Mouse (Mus musculus) left cerebral cortex, postnatal 36 days (tissue): ENCODE data around the gene Kirrel3. TPM values are rescaled to one million over a fixed set of nuclear protein-coding genes. Genes with fewer than 3 reads are reported as not detected.

Experiments
- DNase-seq, 2 experiments: peaks; one replicate each; pipeline ENCODE4 v3.0.0; 2021 to 2022; ENCODE audit warnings: low spot score in 2 of 2, mixed read lengths in 1 of 2
- intact Hi-C: fragments of 180-260 bp; cut with DNase I; formaldehyde crosslinking; loops from one replicate; pipeline ENCODE4 v1.15.1; 2025
- total RNA-seq, 2 experiments: library from RNA; stranded (reverse); gene quantifications; 2 replicates each; pipeline ENCODE4 v1.2.3; 2021

The Kirrel3 gene
- total RNA-seq, 2 experiments from 2014 or later, result 61.2 to 65.2 TPM

DNA sequence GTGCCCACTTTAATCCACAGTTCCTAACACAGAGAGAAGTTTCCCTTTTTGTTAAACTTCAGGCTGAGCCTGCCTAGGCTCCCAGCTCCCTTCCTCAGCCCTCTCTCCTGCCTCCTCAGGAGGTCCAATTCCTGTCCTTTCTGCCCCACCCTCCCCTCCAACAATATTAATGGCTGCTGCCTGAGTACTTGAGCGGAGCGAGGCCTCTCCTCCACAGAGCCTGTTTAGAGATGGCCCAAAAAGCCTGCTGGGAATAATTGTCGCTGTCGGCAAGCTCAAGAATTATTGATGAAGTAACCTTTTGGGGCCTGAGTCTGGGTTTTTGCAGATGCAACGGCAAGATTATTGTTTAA lies 236.5 kb downstream of the Kirrel3 start:
- intact Hi-C loops, result no loop called here
- DNase-seq, result no peak

DNA sequence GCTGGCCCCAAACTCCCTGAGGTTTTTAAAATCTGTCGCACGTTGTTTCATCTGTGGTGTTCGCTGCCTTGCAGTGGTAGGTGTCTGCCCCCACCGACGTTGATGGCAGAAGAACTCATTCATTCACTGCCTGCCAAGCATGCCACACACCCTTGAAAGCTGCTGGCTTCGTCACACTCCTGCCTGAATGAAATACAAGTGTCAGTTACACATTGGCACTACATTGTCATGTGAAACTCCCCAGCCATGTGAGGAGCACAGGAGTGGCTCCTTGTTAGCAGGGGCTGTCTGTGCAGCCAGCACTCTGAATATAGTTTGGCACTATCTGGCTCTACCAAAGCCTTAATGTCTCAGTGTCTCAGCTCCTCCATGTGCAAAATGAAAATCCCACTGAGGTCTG lies 246.8 kb downstream of the Kirrel3 start:
- no peak for DNase-seq
- intact Hi-C loops, result no loop called here

DNA sequence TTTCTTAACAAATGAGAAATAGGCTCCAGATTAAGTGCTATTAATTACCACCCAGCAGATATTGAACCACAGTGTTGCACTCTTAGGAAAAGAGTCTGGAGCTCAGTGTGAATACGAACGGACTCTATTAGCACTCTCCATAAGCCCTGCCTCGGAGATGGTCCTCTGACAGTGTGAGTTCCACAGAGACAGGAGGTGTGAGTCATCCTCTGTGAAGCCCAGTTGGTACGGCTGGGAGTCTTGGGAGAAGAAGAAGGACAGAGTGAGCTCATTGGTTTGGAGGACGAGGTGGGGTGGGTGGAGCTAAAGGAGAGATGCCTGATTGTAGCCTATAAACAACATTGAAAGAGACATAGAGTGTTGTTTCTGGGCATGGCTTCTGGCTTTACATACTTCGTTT lies 247.9 kb downstream of the Kirrel3 start:
- DNase-seq, result no peak
- intact Hi-C loops, result no loop called here

DNA sequence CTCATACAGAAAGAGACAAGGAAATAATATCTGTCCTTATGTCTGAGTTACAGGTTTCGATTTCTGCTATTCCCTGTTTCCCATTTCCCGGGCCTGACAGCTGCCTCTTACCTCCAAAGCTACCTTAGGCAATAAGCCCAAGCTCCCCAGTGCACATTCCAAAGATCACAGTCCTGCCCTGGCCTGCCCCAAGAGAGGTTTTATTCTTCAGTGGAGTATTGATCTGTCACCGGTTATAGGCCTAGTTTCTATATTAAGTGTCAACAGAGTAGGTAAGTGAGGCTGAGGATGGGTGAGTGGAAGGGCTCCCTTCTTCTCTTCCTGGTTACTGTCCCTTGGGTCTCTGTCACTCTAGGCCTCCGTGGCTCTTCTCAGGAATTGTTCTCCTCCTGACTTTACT lies 249.3 kb downstream of the Kirrel3 start:
- no peak for DNase-seq
- intact Hi-C loops, result no loop called here

DNA sequence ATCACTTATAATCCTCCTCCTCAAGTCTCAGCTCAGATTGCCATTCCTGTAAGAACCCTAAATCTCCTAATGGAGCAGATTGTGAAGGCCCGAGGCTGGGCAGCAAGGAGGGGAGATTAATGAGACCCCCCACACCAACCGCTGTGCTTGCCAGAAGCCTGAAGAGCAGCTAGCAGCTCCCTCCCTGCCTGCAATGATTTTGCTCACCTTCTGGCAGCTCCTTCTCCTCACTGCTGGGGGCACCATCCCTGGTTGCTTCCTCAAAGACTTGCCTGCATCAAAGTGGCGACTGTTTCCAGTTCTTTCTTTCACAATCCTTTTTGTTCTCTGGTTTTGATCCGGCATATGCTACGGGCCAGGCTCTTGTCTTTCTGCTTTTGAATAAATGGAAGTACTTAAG lies 253.7 kb downstream of the Kirrel3 start:
- intact Hi-C loops, result no loop called here
- no peak for DNase-seq

DNA sequence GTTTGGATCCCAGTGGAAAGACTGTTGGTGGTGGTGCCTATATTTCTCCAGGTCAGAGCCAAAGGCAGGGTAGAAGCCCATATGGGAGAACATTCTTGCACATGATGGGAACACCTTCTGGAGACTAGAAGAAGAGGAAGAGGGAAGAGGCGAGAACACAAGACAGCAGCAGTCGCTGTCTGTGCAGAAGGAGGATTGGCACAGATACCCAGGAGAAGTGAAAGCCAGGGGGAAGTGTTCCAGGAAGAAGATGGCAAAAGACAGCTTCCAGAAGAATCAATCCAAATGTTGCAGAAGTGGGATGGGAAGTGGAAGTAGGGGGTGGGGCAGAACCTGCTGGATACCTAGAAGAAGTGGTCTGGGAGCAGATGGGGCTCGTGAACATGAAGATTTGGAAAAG lies 255.1 kb downstream of the Kirrel3 start:
- intact Hi-C loops, result no loop called here
- DNase-seq, result no peak

DNA sequence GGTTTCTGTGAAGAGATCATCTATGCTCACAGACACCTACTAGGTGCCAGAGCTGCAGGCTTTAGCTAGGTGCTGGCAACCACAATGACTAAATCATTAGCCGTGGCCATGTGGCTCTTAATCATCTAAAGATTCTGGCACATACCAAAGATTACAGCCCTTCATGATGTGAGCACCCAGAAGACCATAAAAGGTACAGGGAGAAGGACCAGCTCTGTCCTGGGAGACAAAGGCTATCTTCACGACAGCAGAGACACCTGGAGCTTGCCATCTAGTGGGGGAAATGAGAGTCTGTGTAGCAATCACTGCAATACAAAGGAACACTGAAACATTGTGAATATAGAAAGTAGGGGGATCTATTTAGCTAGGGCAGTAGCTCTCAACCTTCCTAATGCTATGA lies 262.3 kb downstream of the Kirrel3 start:
- intact Hi-C loops, result loop anchor here (5.0 kb wide), 1 partner anchor 86 kb away; no protein-coding TSS in a partner anchor
- no peak for DNase-seq

DNA sequence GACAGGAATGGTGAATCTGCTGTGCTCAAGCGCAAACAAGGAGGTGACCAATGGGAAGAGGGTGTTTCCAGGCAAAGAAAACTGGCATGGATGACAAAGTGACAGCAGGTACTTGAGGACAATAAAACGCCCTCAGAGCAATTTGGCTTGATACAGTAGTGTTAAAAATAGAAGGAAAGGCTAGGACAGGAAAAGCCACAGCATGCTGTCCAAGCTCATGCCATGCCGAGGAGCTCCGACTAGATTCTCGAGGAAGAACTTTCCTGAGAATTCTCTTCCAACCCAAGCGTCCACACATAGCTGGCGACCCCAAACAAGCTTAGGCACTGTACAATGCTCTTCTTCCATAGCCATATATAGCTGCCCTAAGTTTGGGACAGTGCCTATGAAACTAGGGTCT lies 263.5 kb downstream of the Kirrel3 start:
- intact Hi-C loops, result loop anchor here (5.0 kb wide), 1 partner anchor 87 kb away; no protein-coding TSS in a partner anchor
- DNase-seq, result no peak

DNA sequence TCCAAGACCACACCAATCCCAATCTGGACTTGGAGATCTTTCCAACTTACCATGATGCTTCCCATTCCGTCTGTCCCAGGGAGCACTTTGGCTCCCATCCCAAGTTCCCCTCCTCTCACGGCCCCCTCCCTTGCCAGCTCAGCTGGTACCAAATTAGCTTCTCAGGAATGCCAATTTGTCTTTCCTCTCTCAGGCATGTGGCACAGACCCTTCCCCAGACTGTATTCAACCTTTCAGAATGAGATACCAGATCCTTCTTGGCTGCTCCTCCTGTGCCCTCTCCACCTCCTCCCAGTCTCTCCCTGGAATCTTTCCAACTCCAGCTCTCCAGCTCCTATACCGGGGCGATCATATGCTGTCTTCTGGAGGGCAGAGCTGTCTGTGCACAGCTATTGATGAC lies 264.2 kb downstream of the Kirrel3 start:
- DNase-seq, result no peak
- intact Hi-C loops, result loop anchor here (5.0 to 10.0 kb wide), 2 partner anchors 88 to 265 kb away; no protein-coding TSS in a partner anchor

DNA sequence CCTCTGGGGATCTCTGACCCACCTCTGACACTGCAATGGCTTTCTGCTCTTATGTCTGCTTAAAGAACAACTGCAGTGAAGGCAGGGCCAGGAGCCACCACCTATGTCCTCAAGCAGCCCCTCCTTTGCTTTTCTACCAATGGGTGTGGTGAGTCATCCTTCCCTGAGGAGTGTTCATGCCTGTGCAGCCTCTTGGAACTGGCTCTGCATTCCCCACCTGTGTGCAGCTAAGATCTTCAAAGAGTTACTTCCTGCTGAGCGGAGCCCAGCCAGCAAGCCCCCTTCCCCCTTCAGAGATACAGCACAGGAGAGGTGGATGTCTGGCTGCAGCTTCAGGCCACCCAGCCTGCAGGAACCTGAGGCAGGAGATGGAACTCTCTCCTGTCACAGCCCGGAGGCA lies 265.2 kb downstream of the Kirrel3 start:
- DNase-seq, result no peak
- intact Hi-C loops, result loop anchor here (10.0 kb wide), 1 partner anchor 264 kb away; no protein-coding TSS in a partner anchor

DNA sequence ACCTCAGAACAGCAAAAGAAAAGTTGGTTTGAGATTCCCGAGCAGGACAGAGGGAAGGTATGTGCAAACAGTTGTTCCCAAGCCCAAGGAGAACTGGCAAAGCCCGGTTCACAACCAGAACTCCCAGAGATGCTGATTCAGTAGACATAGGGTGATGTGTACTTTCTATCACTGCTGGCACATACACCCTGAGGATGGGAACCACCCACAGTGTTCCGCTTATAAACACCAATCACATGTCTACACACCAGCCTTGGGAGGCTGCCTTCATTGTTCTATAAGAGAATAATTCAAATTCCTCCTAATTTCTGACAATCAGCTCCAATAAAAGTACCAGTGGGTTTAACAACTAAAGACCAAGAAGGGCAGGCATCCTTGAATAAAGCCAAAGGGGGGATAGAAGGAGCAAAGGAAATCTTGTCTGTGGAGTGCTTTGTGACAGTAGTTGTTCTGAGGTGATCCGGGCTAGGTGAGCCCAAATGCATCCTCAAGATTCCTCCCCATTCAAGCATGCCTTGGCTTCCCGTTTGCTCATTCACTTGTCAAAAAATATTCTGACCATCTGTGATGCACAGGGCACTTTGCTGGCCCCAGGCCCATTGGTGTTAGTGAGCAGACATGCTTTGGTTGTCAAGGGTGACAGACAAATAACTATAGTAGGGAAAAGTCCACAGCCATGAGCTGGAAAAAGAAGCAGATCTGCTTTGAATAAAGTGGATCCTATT lies 266.5 kb downstream of the Kirrel3 start:
- peak in 1 of 2 experiments; percentile 30 for DNase-seq
- intact Hi-C loops, result loop anchor here (2.0 to 10.0 kb wide), 2 partner anchors 253 to 263 kb away; no protein-coding TSS in a partner anchor

DNA sequence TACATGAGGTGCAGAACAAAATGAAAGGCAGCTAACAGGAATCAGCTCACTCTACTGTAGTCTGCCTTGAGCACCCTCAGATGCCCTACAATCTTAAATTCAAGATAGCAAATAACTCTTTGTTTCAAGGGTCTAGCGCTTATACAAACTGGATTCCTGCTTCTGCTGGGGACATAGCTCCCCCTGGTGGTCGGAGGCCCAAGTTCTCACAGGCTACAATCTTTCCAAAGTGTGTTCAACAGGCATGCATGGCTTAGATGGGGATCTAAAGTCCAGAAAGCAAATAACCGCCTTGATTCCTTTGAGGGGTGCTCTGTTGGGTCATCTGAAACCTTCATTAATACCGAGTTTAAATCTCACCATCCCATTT lies 267.1 kb downstream of the Kirrel3 start:
- peak; percentile 46 to 67 for DNase-seq
- intact Hi-C loops, result loop anchor here (2.0 to 10.0 kb wide), 2 partner anchors 254 to 262 kb away; no protein-coding TSS in a partner anchor

DNA sequence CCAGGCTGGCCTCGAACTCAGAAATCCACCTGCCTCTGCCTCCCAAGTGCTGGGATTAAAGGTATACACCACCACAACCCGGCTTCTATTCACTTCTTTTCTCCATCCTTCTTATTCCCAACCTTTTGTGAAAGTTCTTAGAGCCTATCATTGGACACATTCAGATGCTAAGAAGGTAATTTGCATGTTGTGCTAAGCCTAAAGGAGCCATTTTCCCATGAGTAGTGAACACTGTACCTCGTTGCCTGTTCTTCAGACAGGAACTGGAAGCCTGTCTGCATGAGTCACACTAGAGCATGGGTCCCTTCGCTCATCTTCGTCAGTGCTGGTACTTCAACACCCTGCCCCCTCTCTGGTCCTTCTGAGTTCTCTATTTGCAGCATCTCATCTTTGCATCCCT lies 268.2 kb downstream of the Kirrel3 start:
- intact Hi-C loops, result loop anchor here (2.0 to 10.0 kb wide), 2 partner anchors 255 to 261 kb away; no protein-coding TSS in a partner anchor
- no peak for DNase-seq

DNA sequence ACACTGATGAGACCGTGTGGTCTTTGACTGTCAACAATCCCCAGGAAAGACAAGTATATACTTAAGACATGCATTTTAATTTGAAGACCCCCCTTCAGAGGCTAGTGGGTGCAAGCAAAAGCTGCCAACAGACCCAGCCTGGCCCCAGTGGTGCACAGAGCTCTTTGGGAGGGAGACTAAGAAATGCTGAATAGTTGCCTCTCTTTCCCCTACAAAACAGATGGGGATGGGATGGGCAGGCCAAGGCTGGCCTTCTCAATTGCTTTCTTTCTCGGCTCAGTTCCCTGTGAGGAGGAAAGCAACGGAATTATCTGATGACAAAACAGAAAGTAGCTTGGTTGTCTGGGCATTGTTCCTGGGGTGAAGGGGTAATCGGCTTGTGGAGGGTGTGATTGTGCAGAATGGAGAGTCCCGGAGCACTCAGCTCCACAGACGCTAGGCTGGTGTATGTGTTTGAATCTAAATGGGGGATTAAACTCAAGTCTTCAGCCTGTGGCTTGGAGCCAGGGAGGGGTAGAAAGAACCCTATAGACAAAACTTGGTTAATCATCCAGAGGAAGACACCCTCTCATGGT lies 268.9 kb downstream of the Kirrel3 start:
- DNase-seq, result no peak
- intact Hi-C loops, result loop anchor here (10.0 kb wide), 1 partner anchor 260 kb away; no protein-coding TSS in a partner anchor

DNA sequence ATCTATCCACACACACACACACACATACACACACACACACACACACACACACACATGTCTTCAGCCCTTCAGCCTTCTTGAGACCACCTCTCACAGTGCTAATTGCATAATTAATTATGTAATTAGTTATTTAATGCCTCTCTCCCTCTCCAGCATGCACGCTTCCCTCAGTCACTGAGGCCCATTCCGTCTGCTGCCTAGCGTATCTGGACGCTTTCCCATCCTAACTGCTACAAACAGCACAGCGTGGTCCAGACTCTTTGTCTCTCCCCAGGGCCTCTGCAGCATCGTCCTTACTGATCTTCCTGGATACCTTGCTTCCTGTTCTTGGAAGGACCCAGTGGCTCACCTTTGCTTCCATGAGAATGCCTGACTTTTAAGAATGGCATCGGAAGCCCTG lies 270.4 kb downstream of the Kirrel3 start:
- intact Hi-C loops, result loop anchor here (10.0 kb wide), 1 partner anchor 259 kb away; no protein-coding TSS in a partner anchor
- DNase-seq, result no peak

DNA sequence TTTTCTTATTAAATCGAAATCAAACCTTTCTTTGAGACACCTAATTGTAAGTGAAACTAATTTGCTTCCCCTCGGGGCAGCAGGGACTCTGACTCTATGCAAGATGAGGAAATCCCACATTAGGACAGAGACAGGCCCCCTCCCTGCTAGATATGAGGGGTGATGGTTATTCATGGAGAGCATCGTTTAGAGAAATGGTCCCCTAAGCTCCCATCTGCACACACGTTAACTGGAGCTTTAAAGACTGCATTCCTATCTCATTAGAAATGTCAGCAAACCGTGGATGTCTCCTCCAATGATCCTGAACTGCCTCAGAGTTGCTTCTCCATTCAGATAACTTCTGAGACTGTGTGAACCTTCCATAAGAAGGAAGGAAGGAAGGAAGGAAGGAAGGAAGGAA lies 273.2 kb downstream of the Kirrel3 start:
- no peak for DNase-seq
- intact Hi-C loops, result loop anchor here (10.0 kb wide), 1 partner anchor 256 kb away; no protein-coding TSS in a partner anchor

DNA sequence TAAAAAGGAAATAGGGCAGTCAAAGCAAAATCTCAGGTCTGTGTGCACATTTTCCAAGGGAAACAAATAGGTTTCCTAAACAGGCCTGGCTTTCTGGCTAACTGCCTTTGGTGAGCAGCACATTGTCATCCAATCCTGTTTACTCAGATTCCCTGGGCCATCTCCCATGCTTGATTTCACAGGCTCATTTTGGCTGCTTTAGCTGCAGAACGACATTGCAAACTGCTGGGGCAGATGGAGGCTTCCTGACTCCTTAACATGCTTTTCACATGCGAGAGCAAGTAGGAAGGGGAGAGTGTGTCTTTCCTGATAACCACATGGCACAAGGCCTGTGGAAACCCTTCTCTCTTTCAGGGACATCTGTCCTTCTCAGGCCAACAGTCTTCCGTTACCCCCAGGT lies 274.8 kb downstream of the Kirrel3 start:
- intact Hi-C loops, result no loop called here
- no peak for DNase-seq

DNA sequence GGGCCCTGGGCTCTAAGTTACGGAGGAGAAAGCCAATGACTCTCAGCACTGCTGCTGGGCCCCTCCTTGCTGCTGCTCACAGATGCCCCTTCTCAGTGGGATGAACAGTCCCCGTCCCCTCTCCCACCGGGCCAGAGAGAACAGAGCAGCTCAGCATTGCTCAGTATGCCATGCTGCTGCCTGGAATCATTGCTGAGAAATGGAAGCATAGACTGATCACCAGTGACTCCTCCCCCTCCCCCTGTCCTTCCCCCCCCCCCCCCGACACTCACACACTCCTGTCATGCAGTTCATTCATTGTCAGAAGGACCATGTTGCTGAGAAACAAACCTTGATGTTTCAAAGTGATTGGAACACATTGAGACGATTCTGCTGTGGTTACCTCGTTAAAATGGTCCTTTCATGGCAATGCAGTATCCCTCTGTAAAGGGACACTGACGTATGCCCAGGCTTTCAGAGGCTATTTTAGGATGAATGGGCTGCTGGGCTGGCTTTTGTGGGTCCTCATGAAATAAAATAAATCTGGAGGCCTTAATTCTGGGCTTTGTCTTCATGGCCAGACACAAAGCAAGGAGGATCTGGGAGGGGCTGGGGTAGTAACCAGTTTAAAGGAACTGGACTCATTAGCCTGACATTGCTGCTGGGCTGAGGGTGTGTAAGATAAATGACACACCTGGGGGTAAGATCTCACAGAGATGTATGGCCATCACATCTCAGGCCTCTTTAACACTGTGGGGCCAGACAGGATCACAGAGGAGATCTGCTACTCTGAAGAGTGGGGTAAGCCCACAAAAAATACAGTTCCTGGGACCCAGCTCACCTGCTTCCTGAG lies 281.3 kb downstream of the Kirrel3 start:
- no peak for DNase-seq
- intact Hi-C loops, result no loop called here

DNA sequence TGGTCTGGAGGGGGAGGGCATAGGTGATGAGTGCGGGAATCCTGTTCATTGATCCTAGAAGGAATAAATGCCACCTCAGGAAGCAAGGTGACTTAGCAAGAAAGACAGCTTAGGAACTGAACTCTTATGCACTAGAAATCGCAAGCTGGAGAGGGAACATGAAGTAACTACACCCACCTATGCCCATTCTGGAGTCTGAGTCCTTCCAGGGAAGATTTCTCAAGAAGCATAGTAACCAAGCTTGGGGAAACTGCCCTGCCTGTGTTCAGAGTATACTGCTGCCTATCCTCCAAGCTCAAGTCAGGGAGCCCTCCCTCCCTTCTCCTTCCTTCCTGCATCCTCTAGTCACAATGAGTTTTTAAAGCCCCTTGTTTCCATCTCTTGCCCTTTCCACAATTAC lies 283.3 kb downstream of the Kirrel3 start:
- DNase-seq, result no peak
- intact Hi-C loops, result no loop called here

DNA sequence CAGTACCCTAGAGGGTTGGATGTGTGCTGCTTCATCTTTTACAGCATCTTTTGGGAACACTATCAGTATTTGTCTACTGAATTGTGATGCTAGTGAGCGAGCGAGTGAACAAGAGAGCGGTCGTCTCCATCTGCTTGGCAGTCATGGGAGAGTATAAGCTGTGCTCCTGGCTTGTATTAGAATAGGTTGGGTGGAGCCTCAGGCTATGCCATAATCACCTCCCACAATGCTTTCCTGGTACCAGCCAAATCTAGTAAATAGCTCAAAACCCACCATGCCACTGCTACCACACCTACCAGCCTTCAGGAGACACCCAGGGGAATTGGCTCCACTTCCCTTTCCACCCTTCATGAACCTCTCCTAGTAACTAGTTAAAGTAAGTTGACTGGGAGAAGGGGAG lies 285.3 kb downstream of the Kirrel3 start:
- DNase-seq, result no peak

More for the DNA sequence above, 285.3 kb downstream of the Kirrel3 start:
- intact Hi-C loops, result no loop called here
